Mouse (Mus musculus): Measurements from ENCODE around the gene Rpl29. TPM values are rescaled to one million over a fixed set of nuclear protein-coding genes. Genes with fewer than 3 reads are reported as not detected.

The Rpl29 gene
- polyA plus RNA-seq, 1 experiment: 41.5 TPM

DNA sequence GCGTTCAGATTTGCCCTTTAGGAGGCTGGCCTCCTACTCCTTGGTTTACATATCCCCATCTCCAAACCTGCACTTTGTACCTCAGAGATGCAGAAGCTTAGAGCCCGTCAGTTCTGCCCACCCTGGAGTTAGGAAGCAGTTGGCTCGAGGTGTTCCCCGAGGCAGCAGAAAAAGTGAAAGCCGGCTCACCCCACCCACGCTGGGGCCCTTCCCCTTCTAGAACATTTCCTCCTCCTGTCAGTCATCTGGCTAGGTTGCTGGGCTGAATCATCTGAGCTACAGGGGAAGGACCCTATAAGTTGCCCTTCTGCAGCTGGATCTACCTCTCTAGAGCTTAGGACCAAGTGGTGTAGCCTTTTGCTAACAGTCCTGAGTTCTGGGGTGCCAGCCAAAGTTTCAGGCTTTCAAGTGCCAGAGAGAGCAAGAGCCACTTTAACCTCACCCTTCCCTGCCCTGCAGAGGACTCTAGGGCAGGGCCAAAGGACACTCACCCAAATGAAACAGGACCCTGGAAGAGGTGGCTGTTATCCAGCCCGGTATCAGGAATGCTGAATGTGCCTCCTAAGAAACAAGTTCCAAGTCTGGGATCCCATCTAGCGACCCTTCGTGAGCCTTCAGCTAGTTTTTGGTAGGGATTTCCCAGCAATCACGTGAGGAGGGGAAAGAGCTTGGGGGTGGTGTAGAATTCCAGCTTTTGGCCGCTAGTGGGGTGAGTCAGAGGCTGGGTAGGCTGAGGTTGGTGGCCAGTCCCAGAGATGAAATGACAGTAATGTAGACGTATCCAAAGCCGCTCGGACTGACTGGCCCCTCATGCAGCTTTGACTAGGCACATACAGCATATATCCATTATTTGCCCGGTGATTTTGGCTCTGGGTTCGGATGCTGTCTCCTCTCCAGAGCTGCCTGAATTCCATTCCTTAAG, 47.0 kb downstream of the Rpl29 start:
- H3K9me3 ChIP-seq: no peaks in the 10 kb centered on the region
- peaks cover 2% of the 10 kb centered on the region for H3K27me3 ChIP-seq (replicated peaks)
- no peak for TF ChIP-seq GATA1 (IDR thresholded peaks at IDR 0.05; ENCODE audit: borderline replicate concordance, low read length)
- TF ChIP-seq FLI1 (IDR thresholded peaks at IDR 0.05; ENCODE audit: low read length): no peak
- peaks cover 28% of the 10 kb centered on the region for H3K36me3 ChIP-seq (replicated peaks; ENCODE audit: low read length)
- H3K4me3 ChIP-seq (replicated peaks): peak overlapping the region; percentile 94
- peaks cover 75% of the 10 kb centered on the region for H3K4me1 ChIP-seq

DNA sequence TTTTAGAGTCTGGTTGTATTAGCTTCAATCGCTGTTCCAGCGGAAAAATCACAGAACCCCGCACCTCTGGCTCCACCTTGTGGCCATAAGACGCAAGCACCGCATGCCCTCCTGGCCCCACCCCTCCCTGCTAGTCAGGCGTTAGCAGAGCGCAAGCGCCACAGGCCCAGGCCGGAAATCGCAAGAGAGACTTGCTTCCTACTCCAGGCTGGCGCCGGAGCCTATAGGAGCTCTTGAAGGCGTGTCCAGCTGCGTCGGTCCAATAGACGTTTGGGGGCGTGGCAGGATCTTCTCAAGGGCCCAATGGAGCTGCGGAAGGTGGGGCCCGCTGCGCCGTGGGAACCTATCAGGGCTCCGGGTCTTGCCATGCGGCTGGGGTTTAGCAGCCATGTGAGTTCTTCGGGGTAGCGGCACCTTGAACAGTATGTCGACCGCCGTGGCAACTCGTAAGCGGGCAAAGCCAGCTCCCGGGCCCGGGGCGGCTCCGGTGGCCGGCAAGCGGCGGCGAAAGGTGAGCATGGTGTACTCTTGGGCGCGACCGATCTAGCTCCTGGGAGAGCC, 47.8 kb downstream of the Rpl29 start, which contains the start of gene Parp3:
Gene Parp3 (minus strand): TSS at position 26 of the 561 bp plus-strand sequence.
- peaks cover 35% of the 10 kb centered on the region for H3K36me3 ChIP-seq (replicated peaks; ENCODE audit: low read length)
- TF ChIP-seq GATA1 (IDR thresholded peaks at IDR 0.05; ENCODE audit: borderline replicate concordance, low read length) (no peak), FLI1 (IDR thresholded peaks at IDR 0.05; ENCODE audit: low read length) (peak; percentile 52; the same call in 1 of the 2 replicates)
- H3K27me3 ChIP-seq (replicated peaks): peaks cover 2% of the 10 kb centered on the region
- peak within 1 kb of the TSS; percentile 94 for H3K4me3 ChIP-seq (replicated peaks)
- peaks cover 67% of the 10 kb centered on the region for H3K4me1 ChIP-seq
- no peaks in the 10 kb centered on the region for H3K9me3 ChIP-seq

DNA sequence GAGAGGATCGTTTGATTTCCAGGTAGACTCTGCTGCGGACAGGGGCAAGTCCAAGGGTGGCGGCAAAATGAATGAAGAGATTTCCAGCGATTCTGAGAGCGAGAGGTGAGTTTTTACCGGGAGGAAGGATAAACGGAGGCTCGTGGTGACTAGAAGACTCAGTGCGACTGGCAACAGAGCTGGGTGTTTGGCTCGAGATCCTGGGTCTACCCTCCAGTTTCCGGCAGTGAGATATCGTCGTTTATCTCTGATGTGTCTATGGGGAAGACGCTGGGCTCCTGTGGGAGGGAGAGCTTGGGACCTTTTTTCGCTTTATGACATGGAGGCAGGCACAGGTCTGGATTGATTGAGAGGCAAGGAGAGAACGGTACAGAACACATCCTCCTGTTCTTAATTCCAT, 48.4 kb downstream of the Rpl29 start:
- H3K9me3 ChIP-seq: no peaks in the 10 kb centered on the region
- H3K4me3 ChIP-seq (replicated peaks): peak overlapping the region; percentile 94
- peaks cover 2% of the 10 kb centered on the region for H3K27me3 ChIP-seq (replicated peaks)
- H3K4me1 ChIP-seq: peaks cover 62% of the 10 kb centered on the region
- peaks cover 38% of the 10 kb centered on the region for H3K36me3 ChIP-seq (replicated peaks; ENCODE audit: low read length)
- no peak for TF ChIP-seq GATA1 (IDR thresholded peaks at IDR 0.05; ENCODE audit: borderline replicate concordance, low read length)
- no peak for TF ChIP-seq FLI1 (IDR thresholded peaks at IDR 0.05; ENCODE audit: low read length)

DNA sequence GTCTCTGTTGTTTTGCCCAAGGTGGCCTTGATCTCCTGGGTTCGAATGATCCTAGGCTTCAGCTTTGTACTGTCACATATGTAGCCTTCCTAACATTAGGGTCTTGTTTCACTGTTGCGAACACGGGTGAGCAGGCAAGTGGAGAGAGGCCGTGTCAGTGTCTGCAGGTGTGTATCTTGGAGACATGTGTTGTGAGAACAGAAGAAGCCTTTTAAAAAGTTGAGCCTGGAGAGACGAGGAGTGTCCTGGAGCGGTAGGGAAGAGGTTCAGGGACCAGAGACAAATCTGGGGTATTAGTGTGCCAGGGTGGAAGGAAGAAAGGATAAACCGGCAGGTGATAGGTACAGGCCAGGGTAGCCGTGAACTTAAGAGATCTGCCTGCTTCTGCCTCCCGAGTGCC, 48.8 kb downstream of the Rpl29 start:
- Histone ChIP-seq H3K36me3 (replicated peaks; ENCODE audit: low read length) (peaks cover 43% of the 10 kb centered on the region), H3K4me3 (replicated peaks) (peak overlapping the region; percentile 94), H3K4me1 (peaks cover 60% of the 10 kb centered on the region), H3K9me3 (no peaks in the 10 kb centered on the region), H3K27me3 (replicated peaks) (peaks cover 2% of the 10 kb centered on the region)
- TF ChIP-seq FLI1 (IDR thresholded peaks at IDR 0.05; ENCODE audit: low read length) (no peak), GATA1 (IDR thresholded peaks at IDR 0.05; ENCODE audit: borderline replicate concordance, low read length) (no peak)

DNA sequence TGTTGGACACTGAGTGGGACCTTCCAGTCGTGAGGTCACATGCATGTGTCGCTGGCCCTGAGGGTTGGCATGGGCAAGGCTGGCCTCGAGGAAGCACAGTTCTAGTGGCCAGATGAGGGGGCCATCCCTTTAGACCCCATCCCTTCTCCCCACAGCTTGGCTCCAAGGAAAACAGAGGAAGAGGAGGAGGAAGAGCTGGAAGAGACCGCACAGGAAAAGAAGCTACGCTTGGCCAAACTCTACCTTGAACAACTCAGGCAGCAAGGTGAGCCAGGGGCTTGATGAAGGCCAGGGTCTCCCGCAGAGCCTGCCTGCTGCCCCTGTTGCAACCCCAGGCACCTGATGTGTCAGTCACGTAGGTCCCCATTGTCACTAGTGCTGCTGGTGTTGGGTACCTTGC, 51.3 kb downstream of the Rpl29 start:
- Histone ChIP-seq H3K9me3 (no peaks in the 10 kb centered on the region), H3K36me3 (replicated peaks; ENCODE audit: low read length) (peaks cover 60% of the 10 kb centered on the region), H3K4me1 (peaks cover 37% of the 10 kb centered on the region), H3K27me3 (replicated peaks) (no peaks in the 10 kb centered on the region), H3K4me3 (replicated peaks) (no peak overlapping the region)
- TF ChIP-seq GATA1 (IDR thresholded peaks at IDR 0.05; ENCODE audit: borderline replicate concordance, low read length): no peak
- no peak for TF ChIP-seq FLI1 (IDR thresholded peaks at IDR 0.05; ENCODE audit: low read length)

DNA sequence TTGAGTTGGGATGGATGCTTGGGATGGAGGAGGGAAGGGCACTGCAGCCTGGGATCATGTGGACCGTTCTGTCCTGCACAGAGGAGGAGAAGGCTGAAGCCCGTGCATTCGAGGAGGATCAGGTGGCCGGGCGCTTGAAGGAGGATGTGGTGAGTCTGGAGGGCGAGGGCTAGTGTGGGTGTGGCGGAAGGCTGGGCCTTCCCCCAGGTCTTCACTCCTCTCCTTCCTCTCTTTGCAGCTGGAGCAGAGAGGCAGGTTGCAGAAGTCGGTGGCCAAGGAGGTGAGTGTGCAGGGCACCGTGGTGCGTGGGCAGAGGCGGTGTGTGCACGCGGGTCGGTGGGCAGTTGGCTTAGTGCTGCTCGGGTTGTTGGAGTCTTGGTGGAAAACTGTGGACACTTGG, 51.8 kb downstream of the Rpl29 start:
- no peaks in the 10 kb centered on the region for H3K9me3 ChIP-seq
- H3K4me3 ChIP-seq (replicated peaks): no peak overlapping the region
- H3K27me3 ChIP-seq (replicated peaks): no peaks in the 10 kb centered on the region
- TF ChIP-seq GATA1 (IDR thresholded peaks at IDR 0.05; ENCODE audit: borderline replicate concordance, low read length): no peak
- H3K36me3 ChIP-seq (replicated peaks; ENCODE audit: low read length): peaks cover 65% of the 10 kb centered on the region
- H3K4me1 ChIP-seq: peaks cover 32% of the 10 kb centered on the region

Other genes starting within 250 kb of the Rpl29 start
- 8.2 and 12.4 TPM in 2 replicates for gene Ppm1m, start 229.7 kb upstream of the Rpl29 start, polyA plus RNA-seq (2012; ENCODE audit: insufficient read depth, low replicate concordance)
- gene Twf2, start 226.3 kb upstream of the Rpl29 start, polyA plus RNA-seq (2012; ENCODE audit: insufficient read depth, low replicate concordance): 149 TPM in 2 replicates
- gene Tlr9, start 206.9 kb upstream of the Rpl29 start, polyA plus RNA-seq (2012; ENCODE audit: insufficient read depth, low replicate concordance): 0.63 and 2.3 TPM in 2 replicates
- 13.1 and 14.8 TPM in 2 replicates for gene Alas1, start 180.8 kb upstream of the Rpl29 start, polyA plus RNA-seq (2012; ENCODE audit: insufficient read depth, low replicate concordance)
- gene Poc1a, start 148.4 kb upstream of the Rpl29 start, polyA plus RNA-seq (2012; ENCODE audit: insufficient read depth, low replicate concordance): 3.5 and 6.6 TPM in 2 replicates
- gene Dusp7, start 60.8 kb upstream of the Rpl29 start, polyA plus RNA-seq (2012; ENCODE audit: insufficient read depth, low replicate concordance): 6.2 and 7.5 TPM in 2 replicates
- gene Acy1, start 8.9 kb downstream of the Rpl29 start, polyA plus RNA-seq (2012; ENCODE audit: insufficient read depth, low replicate concordance): 3.3 and 4.4 TPM in 2 replicates
- gene Abhd14b, start 18.0 kb downstream of the Rpl29 start, polyA plus RNA-seq (2012; ENCODE audit: insufficient read depth, low replicate concordance): 2.4 TPM in 1 of 2 replicates, not detected in the other
- gene Abhd14a, start 18.2 kb downstream of the Rpl29 start, polyA plus RNA-seq (2012; ENCODE audit: insufficient read depth, low replicate concordance): 3.3 and 10.6 TPM in 2 replicates
- 33.5 and 43.6 TPM in 2 replicates for gene Pcbp4, start 23.8 kb downstream of the Rpl29 start, polyA plus RNA-seq (2012; ENCODE audit: insufficient read depth, low replicate concordance)
- 0.39 TPM in 1 of 2 replicates, not detected in the other for gene Gpr62, start 36.5 kb downstream of the Rpl29 start, polyA plus RNA-seq (2012; ENCODE audit: insufficient read depth, low replicate concordance)
- gene Rrp9, start 46.5 kb downstream of the Rpl29 start, polyA plus RNA-seq (2012; ENCODE audit: insufficient read depth, low replicate concordance): 198 and 662 TPM in 2 replicates
- gene Parp3, start 47.5 kb downstream of the Rpl29 start, polyA plus RNA-seq (2012; ENCODE audit: insufficient read depth, low replicate concordance): 2.6 and 5.6 TPM in 2 replicates
- not detected in 2 replicates for gene Iqcf1, start 70.5 kb downstream of the Rpl29 start, polyA plus RNA-seq (2012; ENCODE audit: insufficient read depth, low replicate concordance)
- gene Iqcf5, start 85.1 kb downstream of the Rpl29 start, polyA plus RNA-seq (2012; ENCODE audit: insufficient read depth, low replicate concordance): not detected in 2 replicates
- gene Iqcf3, start 132.2 kb downstream of the Rpl29 start, polyA plus RNA-seq (2012; ENCODE audit: insufficient read depth, low replicate concordance): not detected in 2 replicates
- not detected in 2 replicates for gene Iqcf4, start 141.5 kb downstream of the Rpl29 start, polyA plus RNA-seq (2012; ENCODE audit: insufficient read depth, low replicate concordance)
- gene Iqcf6, start 197.1 kb downstream of the Rpl29 start, polyA plus RNA-seq (2012; ENCODE audit: insufficient read depth, low replicate concordance): not detected in 2 replicates
- gene Grm2, start 226.6 kb downstream of the Rpl29 start, polyA plus RNA-seq (2012; ENCODE audit: insufficient read depth, low replicate concordance): not detected in 2 replicates

Data from megakaryocyte, embryonic 14.5 days (primary cell).